Mouse (Mus musculus) mesoderm, embryonic 11.5 days (tissue): ENCODE data around the gene Hs6st3.
"Not testable (repeated sequence)": the region's sequence is repeated elsewhere in the genome, so short reads cannot be mapped to it uniquely, and the experiment has no call there.

ENCODE experiments used
- DNase-seq: peaks from one replicate; pipeline ENCODE4 v3.0.0-alpha.2; 2012; ENCODE audit warnings: low read depth, low spot score

The Hs6st3 gene

DNA sequence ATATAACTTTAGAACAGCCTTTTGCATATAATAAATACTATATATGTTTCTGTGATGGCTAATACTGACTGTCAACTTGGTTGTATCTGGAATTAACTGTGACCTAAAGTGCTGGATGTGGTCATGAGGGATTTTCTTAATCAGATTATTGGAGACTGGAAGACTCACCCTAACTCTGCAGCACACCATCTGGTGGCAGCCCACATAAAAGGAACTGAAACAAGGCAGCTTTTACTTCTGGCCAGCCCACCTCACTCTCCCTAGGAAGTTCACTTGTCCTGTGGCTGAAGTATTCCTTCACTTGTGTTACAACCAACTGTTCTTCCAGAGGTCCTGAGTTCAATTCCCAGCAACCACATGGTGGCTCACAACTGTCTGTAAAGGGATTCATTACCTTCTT, 313.5 kb downstream of the Hs6st3 start:
- no peak for DNase-seq

DNA sequence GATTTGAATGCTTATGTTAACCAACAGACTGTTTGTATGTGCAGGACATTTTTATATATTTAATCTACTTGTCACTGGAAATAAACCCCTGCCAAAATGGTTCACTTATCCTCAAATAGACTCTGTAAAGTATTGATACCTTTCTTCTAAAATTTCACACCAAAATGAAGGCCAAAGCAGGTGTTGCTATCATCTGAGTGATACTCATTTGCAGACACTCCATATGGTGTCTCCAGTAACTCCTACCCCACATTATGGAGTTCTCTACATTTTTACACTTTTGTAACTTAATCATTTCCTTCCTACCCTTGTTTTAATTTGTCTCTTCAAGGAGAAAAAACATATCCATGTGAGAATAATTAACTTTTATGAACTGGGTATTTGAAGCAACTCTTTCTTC, 314.2 kb downstream of the Hs6st3 start:
- no peak for DNase-seq

DNA sequence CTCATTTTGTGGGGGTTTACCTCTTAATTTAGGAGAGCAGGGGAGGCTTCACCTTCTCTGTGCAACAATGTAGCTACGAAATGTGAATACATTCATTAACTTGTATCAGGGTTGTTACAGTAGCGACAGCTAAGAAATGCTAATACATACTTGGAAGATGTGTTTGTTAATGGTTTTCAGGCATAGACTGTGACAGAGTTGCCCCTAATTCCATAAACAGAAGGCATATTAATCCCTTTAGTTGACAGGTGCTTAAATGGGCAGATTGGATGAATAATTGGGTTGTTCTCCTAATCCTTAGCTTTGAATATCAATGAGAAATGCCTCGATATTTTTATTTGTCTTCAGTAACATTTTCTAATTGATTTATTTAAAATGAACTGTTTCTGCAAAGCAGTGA, 314.7 kb downstream of the Hs6st3 start:
- DNase-seq = no peak

DNA sequence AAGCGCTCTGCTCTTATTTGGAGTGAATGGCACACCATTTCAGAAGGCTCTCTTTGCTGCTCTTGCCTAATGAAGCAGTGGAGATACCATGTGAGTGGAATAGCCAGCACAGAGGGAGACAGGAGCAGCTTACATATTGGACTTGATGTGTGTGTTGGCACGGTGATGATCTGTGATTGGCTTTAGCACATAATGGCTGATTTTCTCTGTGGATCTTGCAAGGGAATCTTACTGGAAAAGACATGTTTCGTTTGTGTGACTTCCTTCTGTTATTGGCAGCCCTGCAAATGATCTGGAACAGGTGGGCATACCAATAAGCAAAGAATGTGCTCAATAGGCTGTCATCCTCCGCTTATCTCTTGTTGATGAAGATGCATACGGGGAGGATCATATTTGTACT, 326.2 kb downstream of the Hs6st3 start:
- DNase-seq = no peak

DNA sequence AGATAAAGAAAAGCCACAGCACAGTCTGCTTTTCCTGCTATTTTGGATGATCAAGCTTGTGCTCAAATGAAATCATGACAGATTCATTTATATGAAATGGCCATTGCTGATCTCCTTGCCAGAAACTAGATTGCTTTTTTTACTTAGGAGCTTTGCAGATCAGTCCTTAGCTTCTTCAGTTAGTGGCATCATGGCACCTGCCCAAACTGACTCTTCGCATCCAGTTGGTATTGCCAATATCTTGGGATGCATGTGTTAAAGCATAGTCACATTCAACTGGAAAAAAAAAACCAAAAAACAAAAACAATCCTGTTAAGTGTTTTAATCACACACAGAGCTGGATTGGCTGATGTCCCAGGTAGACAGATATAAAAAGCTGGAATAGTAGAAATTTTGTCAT, 326.7 kb downstream of the Hs6st3 start:
- no peak for DNase-seq

DNA sequence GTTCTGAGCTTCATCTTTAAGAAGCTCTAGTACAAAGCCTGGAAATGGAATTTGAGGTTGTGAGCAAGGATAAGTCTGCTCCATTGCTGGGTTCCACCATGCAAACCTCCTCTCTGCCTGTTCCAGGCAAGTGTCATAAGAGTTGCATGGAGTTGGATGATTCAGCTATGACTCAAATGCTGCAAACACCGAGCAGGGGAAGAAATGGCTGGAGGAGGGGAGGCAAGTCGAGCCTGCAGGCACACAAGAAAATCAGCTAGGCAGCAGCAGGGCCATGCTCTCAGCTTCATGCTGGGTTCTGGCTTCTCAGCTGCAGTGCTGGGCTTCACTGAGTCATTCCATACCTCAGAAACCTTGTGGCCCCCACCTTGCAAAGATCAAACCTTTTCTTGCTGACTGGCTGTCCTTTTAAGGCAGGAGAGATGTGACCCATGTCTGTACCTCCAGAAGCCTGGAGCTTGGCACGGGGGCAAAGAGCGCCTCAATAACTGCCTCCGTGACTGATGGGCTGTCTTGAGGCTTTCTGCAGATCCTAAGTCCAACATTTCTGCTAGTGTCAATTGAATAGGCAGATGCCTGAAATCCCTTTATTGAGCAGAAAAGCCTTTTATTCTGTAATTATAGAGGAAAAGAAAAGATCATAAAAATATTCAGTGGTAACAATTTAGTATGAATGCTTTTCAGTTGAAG, 328.9 kb downstream of the Hs6st3 start:
- DNase-seq = no peak

DNA sequence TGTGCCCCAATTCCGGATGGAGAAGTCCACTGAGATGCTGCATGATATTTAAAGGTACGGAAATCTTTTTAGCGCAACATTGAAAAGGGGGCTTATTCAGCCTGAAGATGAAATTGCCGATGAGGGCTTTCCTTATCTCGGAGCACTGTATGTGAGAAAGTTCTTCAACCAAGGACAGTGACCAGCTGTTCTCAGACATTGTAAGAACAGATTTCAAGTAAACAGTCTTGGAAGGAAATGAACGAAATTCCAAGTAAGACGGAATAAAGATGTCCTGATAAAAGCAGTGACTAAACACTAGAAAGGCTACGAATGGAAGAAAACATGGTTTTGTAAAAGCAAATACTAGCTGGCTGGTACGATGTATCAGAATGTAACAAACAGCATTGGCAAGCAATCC, 338.4 kb downstream of the Hs6st3 start:
- no peak for DNase-seq

DNA sequence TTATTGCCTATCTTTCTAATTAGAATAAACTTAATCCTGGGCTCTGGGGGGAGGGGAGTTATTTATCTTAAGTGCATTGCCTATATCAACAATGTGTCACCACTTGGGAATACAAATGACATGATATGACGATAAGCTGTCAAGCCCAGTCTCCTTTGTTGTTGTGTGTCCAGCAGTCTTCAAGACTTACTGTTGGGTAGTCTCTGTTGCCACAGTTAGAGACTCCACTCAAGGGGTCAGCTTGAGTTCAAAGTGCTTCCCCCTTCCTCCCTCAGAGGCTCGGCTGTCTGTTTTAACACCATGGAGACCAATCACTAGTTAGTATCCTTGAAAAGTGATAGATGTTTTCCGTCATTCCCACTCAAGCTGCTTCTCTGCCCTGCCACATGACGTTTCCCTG, 339.7 kb downstream of the Hs6st3 start:
- no peak for DNase-seq

DNA sequence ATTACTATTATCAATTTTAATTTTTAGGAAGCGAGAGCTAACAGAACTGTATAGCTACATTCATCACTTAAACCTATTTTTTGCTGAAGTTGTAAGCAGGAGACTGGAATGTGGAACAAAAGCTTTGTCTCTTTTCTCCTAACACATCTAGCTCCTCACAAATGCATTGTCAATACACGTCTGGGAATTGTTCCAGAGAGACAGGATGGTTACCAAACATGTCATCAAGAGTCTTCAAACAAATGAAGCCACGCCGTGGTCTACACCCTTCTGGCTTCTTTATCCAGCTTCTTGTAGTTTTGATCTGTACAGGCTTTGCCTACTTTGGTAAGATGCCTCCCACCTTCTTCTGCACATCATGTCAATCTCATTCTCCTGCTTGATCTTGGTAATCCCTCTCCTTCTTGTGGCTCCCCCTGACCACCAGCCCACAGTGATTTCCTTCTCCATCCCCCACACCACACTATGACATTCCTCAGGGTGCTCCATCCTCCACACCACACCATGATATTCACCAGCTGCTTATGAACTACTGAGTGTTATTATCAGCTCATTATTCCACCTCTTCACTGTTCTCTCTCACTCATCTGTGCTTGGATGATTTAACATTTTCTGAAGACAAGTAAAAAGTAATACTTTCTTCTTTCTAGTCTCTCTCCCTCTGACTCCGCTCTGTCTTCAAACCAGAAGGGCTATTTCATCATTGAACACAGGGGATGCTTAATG, 351.0 kb downstream of the Hs6st3 start:
- DNase-seq = no peak

DNA sequence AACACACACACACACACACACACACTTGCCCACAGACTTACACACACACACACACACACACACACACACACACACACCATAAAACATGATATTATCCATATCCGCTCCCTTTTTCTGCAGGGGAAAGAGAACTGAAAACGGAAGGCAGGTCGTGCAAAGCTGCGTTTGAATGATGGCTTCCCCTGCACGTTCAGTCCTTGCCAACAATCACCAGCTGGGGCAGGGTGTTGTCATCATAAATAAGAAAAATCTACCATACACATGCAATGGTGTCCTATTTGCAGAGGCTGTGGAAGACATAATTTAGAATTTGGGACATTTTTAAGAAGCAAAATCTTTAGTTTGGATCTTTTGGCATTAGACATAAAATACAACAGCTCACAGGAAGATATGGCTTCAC, 382.5 kb downstream of the Hs6st3 start:
- DNase-seq = no peak

DNA sequence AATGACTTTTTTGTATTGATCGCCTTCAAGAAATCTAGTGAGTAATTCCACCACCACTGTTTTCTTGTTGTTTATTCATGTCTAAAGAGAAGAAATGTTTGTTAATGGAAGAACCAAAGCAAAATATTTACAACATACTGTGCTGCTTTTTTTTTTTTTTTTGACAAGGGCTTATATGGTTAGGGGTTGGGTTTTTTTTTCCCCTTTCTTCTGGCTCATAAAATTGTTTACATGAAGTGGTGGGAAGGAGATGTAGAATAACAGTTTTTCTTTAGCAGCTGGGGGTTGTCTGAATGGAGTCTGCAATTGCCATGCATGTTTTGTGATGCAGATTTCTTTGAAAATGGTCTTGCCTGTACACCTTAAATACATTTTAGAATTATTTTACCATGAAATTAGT, 382.9 kb downstream of the Hs6st3 start:
- no peak for DNase-seq

DNA sequence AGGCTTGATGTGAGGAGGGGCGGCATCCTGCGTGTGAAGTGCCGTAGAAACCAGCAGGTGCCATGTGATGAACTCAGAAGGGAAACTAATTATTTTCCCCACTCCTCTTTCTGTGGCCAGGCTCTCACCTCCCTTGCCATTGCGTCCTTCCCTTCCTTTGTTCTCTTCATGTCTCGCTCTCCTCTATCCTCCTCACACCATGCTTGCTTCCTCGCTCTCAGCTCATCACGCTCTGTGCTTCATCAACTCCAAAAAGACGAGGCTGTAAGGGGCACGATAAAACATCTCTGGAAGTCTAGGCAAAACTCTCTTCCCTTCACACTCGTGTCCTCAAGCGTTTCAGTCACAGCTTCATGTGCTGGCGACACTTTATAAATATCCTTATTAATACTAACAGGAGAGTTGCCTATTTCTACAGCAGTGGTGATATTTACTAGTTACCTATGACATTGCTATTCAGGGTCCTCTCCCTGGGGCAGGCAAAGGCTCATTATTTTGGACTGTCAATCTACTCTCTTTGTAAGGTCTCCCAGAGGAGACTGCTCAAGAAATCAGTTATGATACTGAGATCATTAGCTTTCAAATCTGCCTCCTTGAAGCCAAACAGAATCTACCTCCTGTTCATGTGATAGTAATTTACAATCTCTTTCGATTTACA, 394.9 kb downstream of the Hs6st3 start:
- no peak for DNase-seq

DNA sequence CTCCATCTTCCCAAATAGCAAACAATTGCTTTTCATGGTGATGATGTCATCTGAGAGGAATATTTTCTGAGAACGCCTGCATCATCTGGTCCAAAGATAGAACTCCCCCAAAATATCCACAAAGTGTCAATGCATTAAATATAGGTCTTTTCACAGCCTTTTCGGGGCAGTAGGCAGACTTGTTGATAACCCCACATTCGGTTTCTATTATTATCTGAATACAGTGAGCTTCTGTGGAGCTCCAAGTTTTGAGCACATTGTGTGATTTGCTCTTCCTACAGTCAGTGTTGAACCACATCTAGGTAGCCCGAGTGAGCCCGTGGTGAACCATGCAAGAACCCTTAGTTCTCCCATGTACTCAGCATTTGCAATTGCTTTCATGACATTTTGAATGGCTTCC, 402.4 kb downstream of the Hs6st3 start:
- no peak for DNase-seq

DNA sequence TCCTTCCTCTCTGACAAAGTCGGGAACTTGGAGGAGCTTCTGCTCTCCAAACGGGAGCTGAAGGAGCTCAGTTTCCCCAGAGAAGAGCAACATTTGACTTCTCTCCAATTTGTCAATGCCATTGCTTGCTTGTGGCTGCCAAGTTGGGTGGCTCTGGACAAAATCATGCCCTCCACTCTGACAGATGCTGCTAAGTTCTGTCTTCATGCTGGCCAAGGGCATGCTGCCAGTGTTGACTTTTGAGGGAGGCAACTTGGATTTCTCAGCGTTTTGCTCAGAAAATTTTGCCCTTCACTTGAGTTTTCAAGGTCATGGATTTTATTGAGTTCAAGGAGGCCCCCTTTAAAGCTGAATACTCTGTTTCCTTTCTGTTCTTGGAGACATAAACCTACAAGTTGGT, 406.5 kb downstream of the Hs6st3 start:
- DNase-seq = no peak

DNA sequence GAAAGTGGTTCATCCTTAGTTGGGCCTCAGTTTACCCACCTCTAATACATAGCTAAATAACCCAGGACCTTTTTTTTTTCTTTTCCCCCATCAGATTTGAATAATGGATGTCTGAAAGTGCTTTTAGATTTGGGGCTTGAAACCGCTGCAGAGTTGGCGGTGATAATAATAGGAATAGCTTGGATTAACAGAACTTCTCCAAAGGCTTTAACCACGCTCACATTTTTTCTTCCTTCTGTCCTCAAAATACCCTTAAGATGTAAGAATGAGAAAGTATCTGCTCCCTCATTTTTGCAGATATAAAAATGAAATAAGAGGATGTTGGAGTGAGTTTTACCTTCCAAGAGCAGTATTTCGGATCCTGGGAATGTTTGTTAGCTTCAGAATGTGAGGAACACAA, 420.2 kb downstream of the Hs6st3 start:
- no peak for DNase-seq

DNA sequence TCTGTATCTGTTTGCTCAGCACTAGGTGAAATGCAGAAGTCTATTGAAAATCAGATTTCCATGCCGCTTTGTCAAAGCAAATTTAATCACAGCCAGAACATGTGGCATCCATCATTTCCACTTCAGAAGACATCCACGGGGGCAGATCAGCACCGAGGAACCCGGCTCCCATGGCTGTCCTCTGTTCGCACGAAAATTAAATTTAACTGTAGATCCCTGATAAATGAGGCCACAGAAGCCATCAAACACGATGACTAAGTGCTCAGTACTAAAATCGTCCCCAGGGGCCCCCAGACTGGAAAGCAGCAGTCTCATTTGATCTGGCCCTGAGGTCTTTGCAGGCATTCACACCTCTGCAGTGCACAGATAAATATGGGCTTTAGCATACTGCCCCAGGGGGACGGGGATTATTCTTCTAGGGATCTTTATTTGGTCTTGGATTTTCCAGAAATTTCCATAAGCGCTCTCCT, 443.9 kb downstream of the Hs6st3 start:
- peak; percentile 55 for DNase-seq

DNA sequence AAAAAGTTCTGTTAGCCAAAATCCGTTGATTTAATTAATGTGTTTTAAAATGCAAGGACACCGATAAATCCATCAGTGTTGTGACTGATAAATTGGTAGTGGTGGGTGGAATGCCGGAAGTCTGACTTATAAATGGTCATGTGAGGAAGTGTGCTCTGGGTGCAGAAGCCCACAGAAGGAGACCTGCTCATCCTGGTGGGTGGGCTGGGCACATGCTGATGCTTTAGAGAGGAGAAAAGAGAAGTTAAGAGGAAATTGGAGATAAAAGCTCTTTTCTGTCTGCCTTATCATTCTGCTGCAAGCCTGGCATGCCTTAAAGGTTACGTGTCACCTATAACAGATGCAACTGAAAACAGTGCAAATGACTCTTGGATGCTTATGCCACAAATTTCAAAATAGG, 446.9 kb downstream of the Hs6st3 start:
- DNase-seq = no peak

DNA sequence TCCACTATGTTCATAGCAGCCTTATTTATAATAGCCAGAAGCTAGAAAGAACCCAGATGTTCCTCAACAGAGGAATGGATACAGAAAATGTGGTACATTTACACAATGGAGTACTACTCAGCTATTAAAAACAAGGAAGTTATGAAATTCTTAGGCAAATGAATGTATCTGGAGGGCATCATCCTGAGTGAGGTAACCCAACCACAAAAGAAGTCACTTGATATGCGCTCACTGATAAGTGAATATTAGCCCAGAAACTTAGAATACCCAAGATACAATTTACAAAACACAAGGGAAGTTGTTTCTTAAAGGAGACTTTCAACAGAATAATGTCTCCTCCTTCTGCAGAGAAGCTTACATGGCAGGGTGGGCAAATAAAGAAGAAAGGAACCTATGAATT, 449.2 kb downstream of the Hs6st3 start:
- not testable (repeated sequence) for DNase-seq

DNA sequence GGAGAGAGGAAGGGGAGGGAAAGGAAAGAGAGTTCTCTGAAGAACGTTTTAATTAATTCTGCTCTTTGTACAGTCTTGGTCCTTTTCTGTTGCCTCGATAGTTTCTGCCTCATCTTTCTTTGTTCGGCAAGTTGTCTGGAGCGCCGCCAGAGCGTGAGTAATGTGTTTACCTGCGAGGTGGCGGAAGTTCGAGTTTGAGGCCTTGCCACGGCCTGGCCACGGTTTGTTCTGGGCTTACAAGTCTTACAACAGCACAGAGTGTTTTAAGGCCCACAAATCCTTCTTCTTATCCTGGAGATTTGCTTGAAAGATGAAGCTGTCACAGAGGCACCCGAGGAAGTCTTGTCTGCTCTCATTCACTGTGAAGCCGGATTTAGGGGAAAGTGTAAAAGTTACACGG, 466.2 kb downstream of the Hs6st3 start:
- DNase-seq = no peak

DNA sequence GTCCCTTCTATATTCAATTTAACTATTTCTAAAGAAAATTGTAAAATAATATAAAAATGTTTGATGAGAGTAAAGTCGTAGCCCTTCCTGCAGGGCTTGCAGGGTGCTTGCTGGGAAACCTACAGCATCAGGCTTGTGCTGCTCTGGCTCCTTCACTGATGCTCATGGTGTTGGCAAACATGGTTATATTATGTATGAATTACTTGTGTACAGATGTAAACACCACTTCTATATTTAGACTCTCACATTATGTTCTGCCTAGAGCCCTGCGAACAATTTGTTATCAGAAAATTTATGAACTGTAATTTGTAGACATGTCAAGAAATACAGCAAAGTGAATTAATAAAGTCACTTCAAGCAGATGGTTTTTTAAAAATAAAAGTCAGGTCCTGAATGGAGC, 474.7 kb downstream of the Hs6st3 start:
- DNase-seq = no peak

DNA sequence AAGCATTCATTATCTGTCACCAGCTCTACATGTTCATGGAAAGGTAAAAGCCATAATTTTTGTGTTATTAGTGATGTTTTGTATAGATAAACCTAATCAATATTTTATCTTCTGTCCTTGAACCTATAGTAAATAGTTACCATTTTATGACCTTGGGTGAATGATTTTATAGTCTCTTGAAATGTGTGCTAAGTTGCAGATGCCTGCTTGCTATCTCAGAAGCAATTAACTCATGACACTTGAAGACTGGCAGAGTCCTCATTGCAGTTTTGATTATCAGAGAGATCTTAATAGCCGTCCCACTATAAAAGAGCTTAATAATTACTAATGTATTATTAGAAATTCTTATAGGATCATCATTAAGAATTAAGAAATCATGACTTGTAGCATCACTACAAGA, 491.0 kb downstream of the Hs6st3 start:
- DNase-seq = no peak

DNA sequence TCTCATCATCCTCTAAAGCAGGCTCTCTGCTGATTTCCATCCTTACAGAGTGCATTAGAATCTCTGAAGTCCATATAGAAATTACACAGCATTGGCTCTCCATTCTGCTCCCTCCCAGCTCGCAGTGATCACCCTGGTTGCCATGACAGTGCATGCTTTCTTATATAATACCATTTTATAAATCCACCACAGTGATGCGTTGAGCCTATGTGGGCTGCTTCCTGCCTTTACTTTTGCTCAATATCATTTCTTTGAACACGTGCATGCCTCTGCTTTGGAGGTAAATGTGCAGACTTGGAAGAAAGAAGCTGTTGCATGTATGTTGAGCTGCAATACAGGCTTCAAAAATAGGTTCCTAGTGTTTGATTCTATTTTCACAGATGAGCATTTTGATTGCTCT, 494.9 kb downstream of the Hs6st3 start:
- no peak for DNase-seq

DNA sequence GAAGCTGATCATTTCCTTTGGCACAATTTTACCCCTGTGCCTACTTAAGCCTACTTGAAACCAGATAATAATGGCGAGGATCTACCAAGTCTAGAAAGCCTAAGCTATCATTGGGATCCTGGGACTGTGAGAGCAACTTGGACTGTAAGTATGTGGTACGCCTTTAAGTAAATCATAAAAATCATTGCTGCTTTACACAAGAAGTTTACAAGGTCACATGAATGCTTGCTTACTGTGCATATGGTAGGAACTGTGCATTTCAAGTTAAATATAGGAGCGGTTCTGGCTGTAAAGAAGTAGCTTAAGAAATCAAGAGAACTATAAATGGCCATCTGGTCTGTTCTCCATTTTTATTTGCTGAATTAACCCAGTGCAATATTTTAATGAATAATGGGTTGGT, 495.5 kb downstream of the Hs6st3 start:
- no peak for DNase-seq
